Mouse (Mus musculus): ENCODE results near the gene Dctpp1.

- TF ChIP-seq POLR2A (IDR thresholded peaks at IDR 0.05; ENCODE audit: borderline replicate concordance, insufficient read depth, low read length) (no peak), CTCF (IDR thresholded peaks at IDR 0.05; ENCODE audit: borderline replicate concordance, insufficient read depth, low read depth, low read length) (no peak)
Observed at GRCm38 (mm10) chr7:127243361-127243867, 17.1 kb downstream of the Dctpp1 start.

Data from cerebellum, adult 2 months (tissue).